Mouse (Mus musculus) limb, embryonic 11.5 days (tissue): ENCODE measurements around the gene Trmt6. TPM values are rescaled to one million over a fixed set of nuclear protein-coding genes. Genes with fewer than 3 reads are reported as not detected.
A peak's percentile ranks its signal among the peaks of the same experiment; 100 is the strongest.

Experiments
- ATAC-seq: fragments of 200-750 bp; cut with Nextera tagmentation; 2 replicates; pipeline ENCODE4 v1.8.0; 2017; ENCODE audit warnings: low read depth; ENCODE audit not compliant: insufficient number of reproducible peaks, low FRiP score, low TSS enrichment
- DNase-seq: peaks from one replicate; pipeline ENCODE4 v3.0.0-alpha.2; 2015; ENCODE audit warnings: low spot score
- H3K27ac ChIP-seq: fragments of 300-500 bp; sonication (generic); replicated peaks from 2 replicates; pipeline ENCODE4 v1.5.1; 2014; ENCODE audit warnings: low read depth, mild to moderate bottlenecking, low read length
- H3K27me3 ChIP-seq: fragments of 300-500 bp; sonication (generic); 2 replicates; pipeline ENCODE4 v1.6.1; 2014; ENCODE audit warnings: mild to moderate bottlenecking, low read length, mixed read lengths; ENCODE audit not compliant: control insufficient read depth, insufficient read depth
- H3K36me3 ChIP-seq: fragments of 300-500 bp; sonication (generic); 2 replicates; pipeline ENCODE4 v1.6.1; 2014; ENCODE audit warnings: mild to moderate bottlenecking, low read length, moderate library complexity, mixed read lengths; ENCODE audit not compliant: control insufficient read depth, insufficient read depth
- H3K4me1 ChIP-seq: fragments of 300-500 bp; sonication (generic); 2 replicates; pipeline ENCODE4 v1.6.1; 2014; ENCODE audit warnings: low read length, mixed read lengths; ENCODE audit not compliant: control insufficient read depth, insufficient read depth
- H3K4me2 ChIP-seq: fragments of 300-500 bp; sonication (generic); 2 replicates; pipeline ENCODE4 v1.6.1; 2014; ENCODE audit warnings: low read depth, mild to moderate bottlenecking, moderate library complexity; ENCODE audit not compliant: severe bottlenecking
- H3K4me3 ChIP-seq: fragments of 300-500 bp; sonication (generic); 2 replicates; pipeline ENCODE4 v1.5.1; 2014; ENCODE audit warnings: low read depth, low read length
- H3K9ac ChIP-seq: fragments of 300-500 bp; sonication (generic); 2 replicates; pipeline ENCODE4 v1.6.1; 2014; ENCODE audit warnings: mild to moderate bottlenecking, low read length
- H3K9me3 ChIP-seq: fragments of 300-500 bp; sonication (generic); 2 replicates; pipeline ENCODE4 v1.6.1; 2016; ENCODE audit warnings: low read length; ENCODE audit not compliant: control insufficient read depth
- WGBS: fragments of 180-500 bp; shearing (Covaris S2); extraction: QIAGEN DNeasy Blood & Tissue Kit; methylation state at CpG from one replicate; pipeline ENCODE4 v1.1.7; 2014; 5-methylcytosine and 5-hydroxymethylcytosine counted together
- polyA plus RNA-seq: library from polyadenylated mRNA; unstranded; fragments of >200 nt; fragmentation: Nextera tagmentation; extraction: Ambion mirVana; gene quantifications from 2 replicates; pipeline ENCODE4 v1.2.1, GENCODE M21; 2014

The Trmt6 gene
- polyA plus RNA-seq, 1 experiment from 2014 or later, result 38.2 TPM

GRCm38 (mm10) chr2:132780978-132781377 is 34.9 kb downstream of the Trmt6 start, which contains the start of gene Chgb:
Gene Chgb (plus strand): TSS chr2:132781278.
- Histone ChIP-seq H3K27ac (no peak within 1 kb of the TSS), H3K4me1 (no peaks in the 10 kb centered on the region), H3K4me2 (peak within 1 kb of the TSS; percentile 65), H3K4me3 (peak within 1 kb of the TSS; percentile 36), H3K9ac (no peak within 1 kb of the TSS), H3K27me3 (peaks cover 4% of the 10 kb centered on the region; the same call in 1 of the 2 replicates), H3K36me3 (no peaks in the 10 kb centered on the region), H3K9me3 (no peaks in the 10 kb centered on the region)
- 7% methylated on average over 4 of the region's 4 CpGs for WGBS
- ATAC-seq, result no peak
- DNase-seq, result no peak

- WGBS, result 72% methylated on average over 1 of the region's 1 CpGs
- no peak for DNase-seq
- no peaks in the 10 kb centered on the region for H3K36me3 ChIP-seq
Measured at GRCm38 (mm10) chr2:132770822-132771221, 45.0 kb downstream of the Trmt6 start.

GRCm38 (mm10) chr2:132757911-132758310 is 57.9 kb downstream of the Trmt6 start:
- no peaks in the 10 kb centered on the region for H3K36me3 ChIP-seq
- H3K9ac ChIP-seq, result no peak overlapping the region
- 80% methylated on average over 5 of the region's 5 CpGs for WGBS
- H3K27ac ChIP-seq, result no peak overlapping the region
- H3K4me1 ChIP-seq, result no peaks in the 10 kb centered on the region
- DNase-seq, result no peak
- no peak overlapping the region for H3K4me2 ChIP-seq
- no peak overlapping the region for H3K4me3 ChIP-seq
- ATAC-seq, result no peak
- no peaks in the 10 kb centered on the region for H3K9me3 ChIP-seq
- H3K27me3 ChIP-seq, result no peaks in the 10 kb centered on the region

More at GRCm38 (mm10) chr2:132770822-132771221, 45.0 kb downstream of the Trmt6 start:
- Histone ChIP-seq H3K4me3 (no peak overlapping the region), H3K27me3 (no peaks in the 10 kb centered on the region), H3K4me2 (no peak overlapping the region), H3K4me1 (no peaks in the 10 kb centered on the region), H3K27ac (no peak overlapping the region), H3K9me3 (no peaks in the 10 kb centered on the region), H3K9ac (no peak overlapping the region)
- ATAC-seq, result no peak

Other genes starting within 250 kb of the Trmt6 start
- gene Gpcpd1, start 228.3 kb downstream of the Trmt6 start, polyA plus RNA-seq, result 25.8 and 31.9 TPM in 2 replicates
- gene Shld1, start 129.1 kb downstream of the Trmt6 start, polyA plus RNA-seq, result 16.3 and 17.2 TPM in 2 replicates
- 0.11 and 0.16 TPM in 2 replicates for gene Chgb, start 34.8 kb downstream of the Trmt6 start, polyA plus RNA-seq
- 26.1 and 26.8 TPM in 2 replicates for gene Mcm8, start 86 bp upstream of the Trmt6 start, polyA plus RNA-seq
- 25.7 and 27.8 TPM in 2 replicates for gene Crls1, start 30.6 kb upstream of the Trmt6 start, polyA plus RNA-seq
- gene Lrrn4, start 64.8 kb upstream of the Trmt6 start, polyA plus RNA-seq, result 0.14 and 0.60 TPM in 2 replicates
- gene Fermt1, start 129.9 kb upstream of the Trmt6 start, polyA plus RNA-seq, result 15.6 and 17.5 TPM in 2 replicates